Mouse (Mus musculus): ENCODE measurements at regions not wholly inside any gene's neighbourhood (a gene's known extent, or its start where the extent isn't known, plus 50 kb on each side); places are given as distances from the start of the nearest gene placed in this dataset.
"Not testable (repeated sequence)": the region's sequence is repeated elsewhere in the genome, so short reads cannot be mapped to it uniquely, and the experiment has no call there.

DNA sequence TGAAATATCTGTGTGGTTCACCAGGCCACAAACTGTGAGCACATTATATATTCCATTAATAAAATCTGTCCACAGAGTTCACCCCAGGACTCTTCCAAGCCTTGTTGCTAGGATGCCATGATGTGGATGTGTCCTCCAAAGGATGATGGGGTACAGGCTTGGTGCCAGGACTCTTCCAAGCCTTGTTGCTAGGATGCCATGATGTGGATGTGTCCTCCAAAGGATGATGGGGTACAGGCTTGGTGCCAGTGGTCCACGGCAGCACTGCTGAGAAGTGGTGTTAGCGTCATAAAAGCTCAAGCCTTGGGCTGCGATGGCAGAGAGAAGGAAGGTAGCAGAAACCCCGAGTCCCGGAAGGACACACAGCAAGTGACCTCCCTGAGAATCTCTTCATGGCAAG lies 153.4 kb downstream of the Srek1 start:
- DNase-seq: not testable (repeated sequence)

DNA sequence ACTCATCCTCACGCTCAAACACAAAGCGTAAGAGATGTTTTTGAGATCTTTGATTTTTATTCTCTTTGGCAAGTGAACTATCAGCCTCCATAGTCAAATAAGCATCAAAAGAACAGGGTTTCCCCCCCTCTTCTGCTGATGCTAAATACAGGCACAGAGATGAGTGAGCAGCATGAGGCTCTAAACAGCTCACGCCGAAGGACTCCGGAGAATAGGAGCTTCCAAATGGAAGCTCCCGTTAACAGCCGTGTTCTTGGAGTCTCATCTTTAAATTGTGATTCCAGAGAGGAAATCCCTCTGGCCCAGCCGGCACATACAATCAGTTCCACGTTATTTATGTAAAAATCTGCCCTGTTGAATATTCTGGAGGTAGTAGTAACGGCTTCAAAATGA lies 161.1 kb downstream of the Srek1 start:
- DNase-seq: no peak

GRCm38 (mm10) chr13:103612720-103613332 lies 161.6 kb downstream of the Srek1 start:
- no peak for DNase-seq

DNA sequence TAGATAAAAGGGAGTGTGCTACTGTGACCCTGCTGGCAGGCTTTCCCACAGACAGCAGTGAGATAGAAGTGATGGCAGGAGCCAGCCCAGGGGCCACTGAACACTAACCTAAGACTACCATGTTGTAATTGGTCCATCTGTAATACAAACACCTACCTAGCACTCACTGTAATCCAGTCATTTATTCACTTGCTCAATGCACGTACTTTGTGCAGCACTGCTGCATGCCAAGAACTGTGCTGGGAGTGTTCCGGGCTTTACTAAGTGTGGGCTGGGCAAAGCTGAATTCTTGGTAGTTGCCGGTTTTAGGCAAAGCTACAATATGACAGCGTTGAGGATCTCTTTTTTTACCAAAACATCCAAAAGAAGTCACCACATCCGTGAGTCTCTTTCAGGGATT lies 172.1 kb downstream of the Srek1 start:
- peak; percentile 6 to 15 for DNase-seq

DNA sequence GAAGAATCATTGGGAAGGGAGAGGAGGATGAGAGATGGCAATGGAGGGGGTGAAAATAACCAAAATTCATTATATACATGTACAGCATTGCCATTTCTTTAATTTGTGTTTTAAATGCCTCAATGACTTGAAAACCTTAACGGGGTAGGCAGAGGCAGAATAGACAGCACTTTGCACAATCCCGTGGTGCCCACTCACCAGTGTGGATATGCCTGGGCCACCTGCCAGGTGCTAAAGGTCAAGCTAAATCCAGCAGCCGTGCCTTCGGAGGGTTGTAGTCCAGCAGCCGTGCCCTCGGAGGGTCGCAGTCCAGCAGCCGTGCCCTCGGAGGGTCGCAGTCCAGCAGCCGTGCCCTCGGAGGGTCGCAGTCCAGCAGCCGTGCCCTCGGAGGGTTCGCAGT lies 182.0 kb downstream of the Srek1 start:
- DNase-seq: peak; percentile 34 to 75

DNA sequence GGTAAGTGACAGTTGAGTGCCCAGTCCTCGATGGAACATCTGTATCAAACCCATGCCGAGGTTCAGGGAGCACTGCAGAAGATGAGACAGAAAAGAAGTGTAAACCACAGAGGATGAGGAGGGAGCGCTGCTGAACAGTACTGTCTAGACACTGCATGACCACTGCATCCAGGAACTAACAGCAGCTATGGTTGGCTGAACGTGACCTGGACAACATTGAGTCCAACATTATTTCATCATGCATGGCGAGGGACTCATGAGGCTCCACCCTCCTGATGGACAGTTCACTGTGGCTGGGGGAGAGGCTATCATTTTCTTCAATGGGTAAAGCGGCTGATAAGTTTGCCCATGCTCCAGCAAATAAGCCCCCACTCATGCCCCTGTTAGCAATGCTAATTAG lies 182.5 kb downstream of the Srek1 start:
- DNase-seq: peak in 1 of 2 experiments; percentile 33

DNA sequence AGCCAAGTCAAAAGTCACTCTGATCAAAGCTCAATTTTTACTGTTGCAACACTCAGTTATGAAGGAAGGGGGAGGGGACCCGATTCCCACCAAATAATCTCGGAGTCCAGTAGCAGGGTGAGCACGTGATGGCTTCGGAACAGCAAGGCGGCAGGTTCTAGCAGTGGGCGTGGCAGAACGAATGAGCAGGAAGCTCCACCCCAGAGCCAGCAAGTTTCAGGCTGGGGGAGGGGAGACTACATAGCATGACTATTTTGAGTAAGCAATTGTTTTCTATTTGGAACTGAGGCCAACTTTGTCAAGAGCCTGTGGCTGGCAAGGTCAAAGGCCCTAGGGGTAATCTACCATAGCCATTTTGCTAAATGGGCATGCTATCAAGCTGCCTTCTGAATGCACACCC lies 183.0 kb downstream of the Srek1 start:
- peak; percentile 4 to 65 for DNase-seq

DNA sequence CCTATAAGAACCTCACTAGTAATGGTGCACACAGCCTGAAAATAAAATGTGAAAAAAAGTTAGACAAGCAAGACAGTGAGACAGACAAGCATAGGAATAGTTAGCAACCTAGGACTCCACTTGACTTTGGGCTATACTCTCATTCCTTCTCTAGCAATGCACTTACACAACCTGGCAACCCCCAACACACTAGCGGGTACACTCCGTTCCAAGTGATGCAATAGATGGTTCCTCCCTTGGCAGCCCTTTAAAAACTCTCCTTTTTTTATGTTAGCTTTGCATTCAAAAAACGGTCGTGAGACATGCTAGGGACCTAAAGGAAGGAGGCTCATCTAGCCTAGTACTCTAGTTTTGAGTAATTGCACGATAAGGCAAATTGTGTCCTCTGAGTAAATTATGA lies 184.8 kb downstream of the Srek1 start:
- DNase-seq: no peak

DNA sequence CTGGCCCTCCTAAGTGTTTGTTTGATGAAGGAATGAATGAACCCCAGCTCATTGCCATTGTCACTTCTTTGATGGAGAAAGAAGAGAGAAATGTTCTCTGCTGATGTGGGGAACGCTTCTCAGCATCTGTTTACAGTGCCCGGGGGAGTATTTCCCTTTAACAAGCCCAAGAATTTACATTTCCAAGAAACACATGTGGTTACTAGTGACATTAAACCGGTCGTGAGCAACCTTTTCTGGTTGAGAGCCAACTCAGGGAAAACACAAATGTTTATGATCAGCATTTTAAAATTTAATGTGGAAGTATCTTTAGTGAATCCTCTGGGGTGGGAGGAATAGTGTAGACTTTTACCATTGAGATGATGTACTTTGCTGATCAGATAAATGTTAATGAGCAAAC lies 197.6 kb downstream of the Srek1 start:
- no peak for DNase-seq

- no peak for DNase-seq
Measured at GRCm38 (mm10) chr13:103564715-103565114, 209.7 kb downstream of the Srek1 start.

DNA sequence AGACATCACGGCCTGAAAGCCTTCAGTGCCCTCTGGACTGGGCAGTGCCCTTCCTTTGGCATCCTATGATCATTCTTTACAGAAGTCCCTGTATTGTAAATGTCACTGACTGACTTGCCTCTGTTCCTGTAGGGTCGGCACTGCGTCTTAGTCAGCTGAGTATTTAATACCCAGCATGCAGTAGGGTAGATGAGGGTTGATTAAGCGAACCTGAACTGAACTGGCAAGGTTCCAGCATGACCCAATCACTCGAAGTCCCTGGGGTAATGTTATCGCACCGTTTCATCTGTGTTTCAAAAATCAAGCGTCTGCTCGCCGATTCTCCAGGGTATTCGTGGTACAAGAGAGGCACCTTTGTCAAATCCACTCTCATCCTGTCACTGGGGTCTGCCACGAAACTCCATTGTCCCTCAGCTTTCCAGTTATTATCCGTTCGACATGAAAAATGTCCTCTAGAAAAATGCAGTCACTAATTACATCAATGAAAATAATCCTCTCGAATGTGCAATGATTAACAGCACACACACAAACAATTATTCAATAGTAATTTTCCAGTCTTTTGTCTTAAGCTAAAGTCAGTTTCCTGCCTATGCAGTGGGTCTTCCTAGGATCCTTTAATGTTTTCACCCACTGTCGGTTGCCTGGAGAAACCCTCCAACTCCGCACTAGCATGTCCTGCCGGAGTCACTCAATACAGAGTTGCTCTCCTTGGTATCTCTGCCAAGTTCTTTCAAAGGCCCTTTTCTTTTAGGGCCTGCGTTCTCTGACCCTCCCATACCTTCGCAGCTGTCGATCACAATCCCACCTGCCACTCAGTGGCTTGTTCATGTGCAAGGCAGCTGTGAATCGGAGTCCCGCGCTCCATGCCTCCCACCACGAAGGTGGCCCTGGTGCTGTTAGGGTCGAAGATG lies 212.4 kb downstream of the Srek1 start:
- DNase-seq: no peak

DNA sequence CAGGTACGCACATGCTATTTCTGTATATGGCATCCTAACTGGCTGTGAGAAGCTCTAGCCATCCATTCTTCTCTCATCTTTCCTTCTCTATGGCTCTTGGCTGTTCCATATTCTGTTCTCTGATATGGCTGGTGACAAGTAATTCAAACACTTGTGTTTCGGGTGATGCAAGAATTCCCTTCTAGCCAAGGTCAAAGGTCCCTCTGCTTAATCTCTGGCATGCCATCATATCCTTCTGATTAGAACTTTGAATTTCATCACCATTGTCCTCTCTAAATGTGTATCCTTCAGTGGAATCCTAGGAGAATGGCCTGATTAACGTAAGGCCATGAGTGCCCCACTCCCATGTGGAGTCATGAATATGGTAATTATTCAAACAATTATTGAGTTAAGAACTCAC lies 215.5 kb downstream of the Srek1 start:
- DNase-seq: no peak

DNA sequence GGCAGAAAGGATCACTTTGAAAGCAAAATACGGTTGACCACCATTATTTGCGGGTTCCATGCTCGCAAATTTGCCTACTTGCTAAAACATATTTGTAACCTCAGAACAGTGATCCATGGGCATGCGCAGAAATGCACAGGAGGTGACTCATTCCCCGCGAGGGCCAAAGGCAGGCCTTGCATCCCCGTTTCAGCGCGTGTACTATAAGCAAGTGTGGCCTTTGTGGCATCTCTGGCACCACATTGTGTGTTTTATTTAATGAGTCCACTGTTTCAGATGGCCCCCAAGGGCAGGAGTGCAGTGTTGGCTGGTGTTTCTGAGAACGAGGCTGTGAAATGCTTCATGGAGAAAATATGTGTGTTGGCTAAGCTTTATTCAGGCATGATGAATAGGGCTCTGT lies 205.3 kb upstream of the Mast4 start:
- DNase-seq: no peak

GRCm38 (mm10) chr13:103513825-103514224 lies 179.5 kb upstream of the Mast4 start:
- DNase-seq: no peak

DNA sequence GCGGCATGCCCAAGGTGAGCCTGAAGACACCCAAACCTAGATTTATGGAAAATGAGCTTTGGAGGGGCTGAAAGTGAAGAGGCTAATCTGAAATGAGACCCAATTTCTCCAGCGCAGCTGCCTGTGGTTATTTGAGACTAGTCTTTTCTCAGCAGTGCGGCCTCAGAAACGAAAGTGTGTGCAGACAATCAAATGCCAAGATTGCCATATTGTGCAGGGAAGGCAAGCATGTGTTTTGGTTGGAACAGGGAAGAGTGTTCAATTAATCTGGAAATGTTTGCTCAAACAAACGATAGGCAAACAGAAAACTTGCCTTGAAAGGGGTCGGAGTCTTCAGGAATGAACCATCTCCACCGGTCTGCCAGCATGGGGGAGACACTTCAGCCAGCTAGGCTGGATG lies 178.2 kb upstream of the Mast4 start:
- no peak for DNase-seq

GRCm38 (mm10) chr13:103504987-103505386 lies 170.7 kb upstream of the Mast4 start:
- DNase-seq: no peak

DNA sequence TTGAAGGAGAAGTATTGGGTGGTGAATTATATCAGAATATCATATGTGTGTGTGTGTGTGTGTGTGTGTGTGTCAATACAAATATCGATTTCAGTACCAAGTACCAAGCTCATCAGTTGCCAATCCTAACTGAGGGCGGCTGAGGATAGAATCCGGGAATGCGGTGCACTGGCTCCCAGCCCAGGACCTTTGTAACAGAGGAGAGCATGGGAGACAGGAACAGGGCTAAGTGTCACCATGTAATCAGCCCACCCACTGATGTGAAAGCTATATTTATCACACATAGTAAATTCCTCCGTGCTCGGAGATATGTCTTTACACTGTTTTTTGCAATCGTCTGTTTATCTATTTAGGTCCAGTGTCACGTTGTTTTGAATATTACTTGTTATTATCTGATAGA lies 165.1 kb upstream of the Mast4 start:
- DNase-seq: no peak

DNA sequence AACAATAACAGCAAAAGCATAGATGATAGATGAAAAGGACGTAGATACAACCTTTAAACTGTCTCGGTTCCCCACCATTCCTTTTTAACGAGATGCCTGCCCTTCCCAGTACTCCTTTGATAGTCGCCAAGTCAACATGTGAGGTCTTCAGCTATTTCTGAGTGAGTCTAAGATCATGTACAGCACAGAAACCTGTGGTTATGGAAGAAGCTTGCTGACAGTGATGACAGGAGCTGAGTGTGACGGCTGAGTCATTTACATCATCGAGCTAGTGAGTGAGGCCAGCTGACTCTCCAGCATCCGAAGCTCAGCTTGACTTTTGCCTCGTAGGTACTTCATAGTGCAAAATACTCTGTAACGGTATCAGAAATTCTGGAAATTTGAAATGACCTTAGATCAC lies 160.1 kb upstream of the Mast4 start:
- no peak for DNase-seq

DNA sequence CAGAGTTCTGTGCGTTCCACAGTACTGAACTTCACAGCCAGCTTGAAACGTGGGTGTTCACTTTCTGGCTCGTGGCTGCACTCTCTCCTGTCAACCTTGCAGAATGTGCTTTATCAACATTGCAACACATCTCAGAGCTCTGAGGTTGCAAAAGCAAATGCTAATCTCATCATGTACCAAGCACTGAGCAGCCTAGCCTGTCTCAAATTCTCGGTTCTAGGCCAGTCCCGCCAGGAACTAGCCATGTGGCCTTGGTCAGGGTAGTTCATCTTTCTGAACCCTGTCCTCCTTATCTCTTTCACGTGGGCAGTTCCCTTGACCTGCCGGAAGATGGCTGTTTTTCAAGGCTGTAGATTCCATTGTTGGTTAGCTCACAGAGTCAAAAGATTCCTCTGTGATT lies 159.3 kb upstream of the Mast4 start:
- DNase-seq: no peak

DNA sequence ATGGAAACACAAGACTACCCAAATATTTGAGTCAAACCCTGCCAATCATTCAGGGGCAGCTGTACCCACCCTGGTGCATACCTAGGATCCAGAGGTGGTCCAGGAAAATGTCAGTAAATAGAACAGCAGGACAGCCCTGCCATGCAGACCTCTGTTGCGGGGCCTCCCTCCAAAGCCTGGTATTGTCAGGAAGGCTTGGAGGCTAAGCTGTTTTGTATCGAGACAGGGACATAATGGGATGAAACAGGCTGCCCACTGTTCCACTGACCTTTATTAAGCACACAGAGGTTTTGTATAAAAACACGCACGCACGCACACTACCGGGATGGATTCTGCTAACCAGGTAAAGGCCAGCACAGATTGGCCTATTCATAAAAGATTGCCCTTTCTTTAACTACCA lies 155.8 kb upstream of the Mast4 start:
- no peak for DNase-seq

GRCm38 (mm10) chr13:103484092-103484491 lies 149.8 kb upstream of the Mast4 start:
- DNase-seq: no peak

GRCm38 (mm10) chr13:103483392-103483791 lies 149.1 kb upstream of the Mast4 start:
- DNase-seq: peak; percentile 18 to 23

- DNase-seq: no peak
Measured at GRCm38 (mm10) chr13:103476328-103476727, 142.0 kb upstream of the Mast4 start.

DNA sequence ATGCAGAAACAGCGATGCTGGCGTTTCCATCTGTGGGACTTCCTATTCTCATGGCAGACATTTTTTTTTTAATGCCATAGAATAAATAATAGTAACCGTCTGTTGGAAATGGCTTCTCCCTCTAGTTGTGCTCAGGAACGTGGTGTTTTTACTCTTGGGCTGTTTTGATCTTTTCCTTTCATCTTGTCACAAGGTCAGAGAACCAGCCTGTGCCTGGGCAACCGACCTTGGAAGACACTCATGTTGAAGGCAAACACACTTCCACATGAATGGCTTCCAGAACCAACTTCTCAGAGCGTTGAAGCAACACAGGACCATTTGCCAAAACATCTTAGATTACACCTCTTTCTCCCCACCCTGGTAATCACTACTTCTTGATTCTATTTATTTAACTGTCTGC lies 137.9 kb upstream of the Mast4 start:
- DNase-seq: no peak

DNA sequence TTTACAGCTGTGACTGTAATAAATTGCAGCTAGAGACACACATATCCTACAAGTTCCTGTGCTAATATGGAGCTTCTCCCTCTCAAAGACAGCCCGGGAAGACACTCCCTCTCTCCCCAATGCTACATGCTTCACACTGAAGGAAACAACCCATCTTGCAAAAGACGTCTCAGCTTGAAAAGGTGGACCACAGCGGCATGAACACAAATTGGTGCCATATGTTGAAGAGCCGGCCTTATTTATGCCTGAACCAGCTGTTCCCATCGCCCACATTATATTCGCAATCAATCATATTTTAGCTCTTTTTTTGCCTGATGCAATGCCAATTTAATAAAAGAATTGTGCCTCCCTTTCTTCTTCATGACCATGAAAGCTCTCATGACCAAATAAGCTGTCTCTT lies 135.8 kb upstream of the Mast4 start:
- DNase-seq: no peak

Measured in kidney, adult 8-10 months (tissue).